Mouse (Mus musculus): ENCODE results near the gene Gm20605.

The Gm20605 gene

GRCm38 (mm10) chr5:137628498-137629305 lies at the start of gene Gm20605, which contains the start of the genes Fbxo24 and Lrch4:
Gene Gm20605, plus strand, starts transcription at chr5:137629175.
Gene Fbxo24, minus strand, starts transcription at chr5:137629002.
Gene Lrch4, plus strand, starts transcription at chr5:137629121.
- in situ Hi-C loops (cut with MboI; ENCODE audit: low sequenced_read_pairs), result no loop called here

DNA sequence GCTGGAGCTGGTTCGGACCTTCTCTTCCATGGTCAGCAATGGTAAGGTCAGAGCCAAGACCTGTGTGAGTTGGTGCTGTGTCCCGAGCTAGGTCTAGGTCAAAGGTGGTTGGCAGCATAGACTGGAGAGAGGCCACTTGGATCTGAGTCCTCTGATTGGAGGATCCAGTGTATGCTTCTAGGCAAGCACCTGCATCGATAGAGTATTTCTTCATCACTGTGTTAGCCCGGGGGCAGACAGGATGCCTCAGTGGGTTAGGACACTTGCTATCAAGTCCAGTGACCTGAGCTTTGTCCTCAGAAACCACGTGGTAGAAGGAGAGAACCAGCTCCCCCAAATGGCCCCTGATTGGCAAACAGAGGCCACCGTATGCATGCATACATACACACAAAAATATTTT lies 48.7 kb upstream of the Gm20605 start:
- in situ Hi-C loops (cut with MboI; ENCODE audit: low sequenced_read_pairs), result no loop called here

DNA sequence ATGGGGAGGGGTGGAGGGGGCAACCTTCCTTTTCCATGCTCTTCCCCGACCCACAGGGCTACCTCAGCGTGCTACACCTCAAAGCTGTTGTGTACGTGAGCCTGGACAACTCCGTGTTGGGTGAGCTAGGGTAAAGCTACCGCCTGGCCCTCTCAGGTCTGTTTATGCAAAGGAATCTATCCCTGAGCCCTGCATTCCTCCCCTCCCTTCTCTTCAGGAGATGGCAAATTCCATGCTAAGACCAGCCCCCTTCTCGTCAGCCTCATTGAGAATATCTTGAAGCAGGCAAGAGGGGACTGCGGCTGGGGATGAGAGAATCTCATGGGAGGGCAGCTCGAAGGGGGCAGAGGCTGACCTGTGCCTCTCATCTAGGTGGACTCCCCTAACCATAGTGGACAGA lies 46.3 kb upstream of the Gm20605 start:
- in situ Hi-C loops (cut with MboI; ENCODE audit: low sequenced_read_pairs), result no loop called here

GRCm38 (mm10) chr5:137583670-137584169 lies 45.3 kb upstream of the Gm20605 start:
- in situ Hi-C loops (cut with MboI; ENCODE audit: low sequenced_read_pairs), result no loop called here

GRCm38 (mm10) chr5:137584976-137585375 lies 44.0 kb upstream of the Gm20605 start:
- in situ Hi-C loops (cut with MboI; ENCODE audit: low sequenced_read_pairs), result no loop called here

- in situ Hi-C loops (cut with MboI; ENCODE audit: low sequenced_read_pairs), result no loop called here
Measured at GRCm38 (mm10) chr5:137590507-137590906, 38.5 kb upstream of the Gm20605 start.

DNA sequence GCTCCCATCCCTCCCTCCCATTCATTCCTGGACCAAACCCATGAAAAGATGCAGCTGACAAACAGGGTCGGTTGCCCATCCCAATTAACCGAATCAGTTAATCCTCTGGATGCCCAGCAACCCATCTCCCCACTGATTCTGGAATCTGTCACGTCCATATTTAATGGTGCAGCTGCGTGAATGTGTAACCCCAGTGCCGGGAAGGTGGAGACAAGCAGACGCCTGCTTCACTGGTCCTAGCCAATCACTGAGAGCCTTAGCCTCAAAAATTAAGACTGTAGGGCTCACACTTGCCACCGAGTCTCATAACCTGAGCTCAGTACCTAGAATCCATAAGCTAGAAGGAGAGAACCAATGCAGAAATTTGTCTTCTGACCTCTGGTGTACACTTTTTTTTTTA lies 33.1 kb upstream of the Gm20605 start:
- in situ Hi-C loops (cut with MboI; ENCODE audit: low sequenced_read_pairs), result no loop called here

DNA sequence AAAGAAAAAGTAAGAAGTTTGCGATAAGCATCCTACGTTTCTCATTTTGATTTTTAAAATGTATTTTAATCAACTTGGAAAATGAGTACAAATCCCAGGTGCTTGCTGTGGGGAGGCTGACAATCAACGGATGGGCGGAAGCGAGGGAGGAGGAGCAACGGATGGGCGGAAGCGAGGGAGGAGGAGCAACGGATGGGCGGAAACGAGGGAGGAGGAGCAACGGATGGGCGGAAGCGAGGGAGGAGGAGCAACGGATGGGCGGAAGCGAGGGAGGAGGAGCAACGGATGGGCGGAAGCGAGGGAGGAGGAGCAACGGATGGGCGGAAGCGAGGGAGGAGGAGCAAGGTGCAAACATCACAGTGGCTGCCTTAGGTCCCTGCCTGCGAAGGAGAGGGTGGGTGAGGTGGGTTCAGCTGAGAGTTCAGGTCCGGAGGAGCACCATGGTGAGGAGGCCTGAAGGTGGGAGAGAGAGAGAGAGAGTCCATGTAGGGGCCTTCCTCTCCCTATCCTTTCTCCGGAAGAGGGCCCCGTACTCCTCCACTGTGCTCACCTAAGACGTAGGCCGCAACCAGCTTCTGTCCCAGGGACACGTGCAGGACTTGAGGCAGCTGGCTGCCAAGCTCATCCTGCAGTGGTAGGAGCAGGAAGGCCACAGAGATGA lies 32.2 kb upstream of the Gm20605 start:
- in situ Hi-C loops (cut with MboI; ENCODE audit: low sequenced_read_pairs), result no loop called here

GRCm38 (mm10) chr5:137597625-137598024 lies 31.4 kb upstream of the Gm20605 start:
- in situ Hi-C loops (cut with MboI; ENCODE audit: low sequenced_read_pairs), result no loop called here

GRCm38 (mm10) chr5:137598100-137598826 lies 30.7 kb upstream of the Gm20605 start:
- in situ Hi-C loops (cut with MboI; ENCODE audit: low sequenced_read_pairs), result no loop called here

GRCm38 (mm10) chr5:137599600-137599999 lies 29.4 kb upstream of the Gm20605 start:
- in situ Hi-C loops (cut with MboI; ENCODE audit: low sequenced_read_pairs), result no loop called here

- in situ Hi-C loops (cut with MboI; ENCODE audit: low sequenced_read_pairs), result no loop called here
Measured at GRCm38 (mm10) chr5:137600281-137600618, 28.7 kb upstream of the Gm20605 start.

DNA sequence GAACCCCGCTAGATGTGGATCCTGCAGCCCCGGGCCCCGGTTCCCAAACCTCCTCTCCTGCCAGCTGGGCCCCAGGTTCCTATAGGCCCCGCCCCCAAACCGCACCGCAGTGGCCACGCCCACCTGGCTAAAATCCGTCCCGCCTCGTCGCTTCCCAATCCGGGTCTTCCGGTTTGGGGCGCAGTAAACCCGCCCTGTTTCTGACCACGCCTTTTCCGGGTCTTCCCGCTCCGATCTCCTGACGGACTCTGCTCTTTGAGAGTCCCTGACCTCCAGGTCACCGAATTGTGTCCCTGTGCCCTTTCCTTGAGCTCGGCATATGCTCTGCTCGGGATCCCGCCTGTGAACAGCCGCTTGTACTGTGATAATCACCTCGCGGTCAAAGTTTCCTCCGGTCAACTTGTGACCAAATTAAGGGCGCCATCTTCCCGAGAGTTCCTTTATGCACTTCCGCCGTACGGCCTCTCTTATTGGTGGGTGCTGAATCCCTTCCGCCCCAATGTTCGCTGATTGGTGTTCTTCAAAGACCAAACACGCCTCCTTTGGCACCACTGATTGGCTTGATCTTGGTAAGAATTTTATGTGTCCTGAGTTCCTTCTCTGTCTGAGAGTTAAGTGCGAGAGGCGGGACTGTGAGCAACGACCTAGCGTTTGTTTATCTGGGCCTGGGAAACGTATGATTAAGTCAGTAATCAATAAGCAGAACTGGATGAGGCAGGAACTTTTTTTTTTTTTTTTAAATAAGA lies 28.2 kb upstream of the Gm20605 start, which contains the start of gene Mospd3:
Gene Mospd3 (minus strand): TSS at position 440 of the 746 bp plus-strand sequence.
- in situ Hi-C loops (cut with MboI; ENCODE audit: low sequenced_read_pairs), result no loop called here

DNA sequence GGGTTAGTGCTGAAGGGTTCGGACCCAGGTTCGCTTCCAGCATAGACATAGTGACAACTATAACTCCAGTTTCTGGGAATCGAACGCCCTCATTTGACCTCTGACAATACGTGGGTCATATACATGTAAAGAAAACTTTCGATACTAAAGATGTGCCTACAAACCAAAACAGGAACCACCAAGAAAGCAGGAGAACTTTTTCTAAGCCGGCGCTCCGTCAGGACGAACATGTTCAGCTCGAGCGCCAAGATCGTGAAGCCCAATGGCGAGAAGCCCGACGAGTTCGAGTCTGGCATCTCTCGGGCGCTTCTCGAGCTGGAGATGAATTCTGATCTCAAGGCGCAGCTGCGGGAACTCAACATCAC lies 27.6 kb upstream of the Gm20605 start:
- in situ Hi-C loops (cut with MboI; ENCODE audit: low sequenced_read_pairs), result no loop called here

DNA sequence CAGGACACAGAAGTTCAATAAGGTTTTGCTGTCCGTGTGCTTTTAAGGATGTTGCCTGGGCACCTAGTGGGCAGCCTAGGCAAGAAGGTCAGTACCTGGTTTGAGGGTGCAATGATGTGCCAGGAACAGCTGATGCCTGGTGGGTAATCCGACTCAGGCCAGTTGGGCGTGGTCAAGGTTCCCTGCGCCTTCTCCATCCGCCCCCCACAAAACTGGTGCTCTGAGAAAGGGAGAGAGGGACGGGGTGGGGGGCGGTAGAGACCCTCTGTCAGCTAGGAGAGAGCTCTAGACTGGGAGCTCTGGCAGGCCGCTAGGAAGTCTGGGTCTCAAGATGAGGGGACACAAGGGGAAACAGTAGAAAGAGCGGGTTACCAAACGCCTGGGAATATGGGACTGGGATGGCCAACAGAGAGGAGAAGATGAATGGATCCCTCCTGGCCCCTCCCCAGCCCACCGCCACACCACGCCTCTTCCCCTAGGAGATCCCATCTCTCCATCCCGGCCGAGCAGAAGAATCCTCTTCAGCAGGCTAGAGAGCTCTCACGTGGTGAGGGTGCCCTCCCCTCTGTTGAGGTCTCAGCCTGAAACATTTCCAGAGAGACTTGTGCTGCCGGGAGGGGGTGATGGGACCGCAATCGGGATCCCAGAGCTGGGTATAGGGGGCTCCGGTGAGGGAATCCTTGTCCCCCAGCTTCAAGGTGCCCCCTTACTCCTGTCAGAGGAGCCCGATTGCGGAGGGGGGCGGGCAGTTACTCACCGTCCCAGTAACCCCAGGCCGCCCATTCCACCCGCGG lies 20.9 kb upstream of the Gm20605 start:
- in situ Hi-C loops (cut with MboI; ENCODE audit: low sequenced_read_pairs), result no loop called here

DNA sequence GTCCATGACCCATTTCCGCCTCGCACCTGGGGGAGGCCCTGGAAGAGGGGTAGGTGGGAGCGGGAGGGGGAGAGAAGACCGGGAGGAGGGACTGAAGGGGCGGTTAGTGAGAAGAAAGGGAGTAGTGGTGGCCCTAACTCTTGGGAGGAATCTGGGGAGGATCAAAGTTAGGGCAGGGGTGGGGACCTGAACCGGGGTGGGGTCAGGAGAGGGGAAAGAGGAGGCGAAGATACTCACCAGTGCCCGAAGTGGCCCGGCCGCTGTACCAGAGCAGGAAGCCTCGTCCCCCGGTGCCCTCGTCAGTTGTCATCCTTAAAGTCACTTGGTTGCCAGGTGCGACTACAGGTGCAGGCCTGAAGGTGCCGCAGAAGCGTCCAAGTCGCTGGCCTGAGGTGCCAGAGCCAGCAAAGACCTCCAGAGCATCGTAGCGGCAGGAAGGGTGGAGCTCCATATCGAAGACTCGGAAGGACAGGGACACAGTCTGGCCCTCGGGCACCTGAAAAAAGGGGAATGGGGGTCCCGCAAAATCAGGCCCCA lies 20.3 kb upstream of the Gm20605 start:
- in situ Hi-C loops (cut with MboI; ENCODE audit: low sequenced_read_pairs), result no loop called here

DNA sequence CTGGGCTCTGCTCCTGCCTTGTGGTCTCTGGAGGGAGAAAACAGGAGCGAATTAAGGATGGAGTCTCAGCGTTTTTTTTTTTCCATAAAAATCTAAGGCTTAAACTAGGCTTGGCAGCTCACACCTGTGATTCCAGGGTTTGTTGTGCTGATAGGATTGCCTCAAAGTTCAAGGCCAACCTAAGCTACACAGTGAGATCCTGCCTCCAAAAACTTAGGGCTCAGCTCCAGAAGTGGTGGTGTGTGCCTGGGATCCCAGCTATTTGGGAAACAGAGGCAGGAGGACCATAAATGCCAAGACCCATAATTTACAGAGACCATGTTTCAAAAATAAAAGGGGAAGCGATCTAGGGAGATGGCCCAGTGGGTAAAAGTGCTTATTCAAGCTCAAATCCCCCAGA lies 19.7 kb upstream of the Gm20605 start:
- in situ Hi-C loops (cut with MboI; ENCODE audit: low sequenced_read_pairs), result no loop called here

GRCm38 (mm10) chr5:137610056-137610455 lies 18.9 kb upstream of the Gm20605 start:
- in situ Hi-C loops (cut with MboI; ENCODE audit: low sequenced_read_pairs), result no loop called here

DNA sequence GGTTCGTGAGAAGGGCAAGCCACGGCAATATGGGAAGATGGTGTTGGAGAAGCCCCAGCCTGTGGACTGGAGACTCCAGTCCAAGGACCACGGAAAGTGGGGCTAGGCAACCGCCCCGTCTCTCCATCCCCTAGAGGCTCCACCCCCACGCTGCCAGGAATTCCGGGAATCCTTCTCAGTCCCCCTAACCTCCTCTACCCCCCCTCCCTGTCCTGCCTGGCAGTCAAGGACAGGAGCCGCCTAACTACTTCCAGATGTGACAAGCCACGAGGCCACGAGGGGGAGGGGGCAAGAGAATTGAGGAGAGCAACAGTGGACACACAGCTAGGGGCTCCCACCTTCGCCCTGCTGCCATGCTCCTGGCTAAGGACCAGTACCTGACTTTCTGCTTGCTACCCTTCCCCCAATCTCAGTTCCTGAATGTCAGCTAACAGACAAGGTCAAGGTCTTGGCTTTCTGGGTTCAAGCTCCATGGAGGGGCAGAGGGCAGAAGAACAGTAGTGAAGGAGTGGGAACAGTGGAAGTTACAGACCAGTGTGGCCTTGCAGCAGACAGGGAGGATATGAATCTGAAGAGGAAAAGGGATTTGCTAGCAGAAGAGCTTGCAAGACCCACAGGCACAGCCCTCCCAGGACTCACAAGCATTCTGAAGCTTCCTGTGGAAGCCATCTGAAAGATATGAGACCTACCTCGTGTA lies 18.3 kb upstream of the Gm20605 start:
- in situ Hi-C loops (cut with MboI; ENCODE audit: low sequenced_read_pairs), result no loop called here
